Mouse (Mus musculus): ENCODE data around the gene Mga.

DNA sequence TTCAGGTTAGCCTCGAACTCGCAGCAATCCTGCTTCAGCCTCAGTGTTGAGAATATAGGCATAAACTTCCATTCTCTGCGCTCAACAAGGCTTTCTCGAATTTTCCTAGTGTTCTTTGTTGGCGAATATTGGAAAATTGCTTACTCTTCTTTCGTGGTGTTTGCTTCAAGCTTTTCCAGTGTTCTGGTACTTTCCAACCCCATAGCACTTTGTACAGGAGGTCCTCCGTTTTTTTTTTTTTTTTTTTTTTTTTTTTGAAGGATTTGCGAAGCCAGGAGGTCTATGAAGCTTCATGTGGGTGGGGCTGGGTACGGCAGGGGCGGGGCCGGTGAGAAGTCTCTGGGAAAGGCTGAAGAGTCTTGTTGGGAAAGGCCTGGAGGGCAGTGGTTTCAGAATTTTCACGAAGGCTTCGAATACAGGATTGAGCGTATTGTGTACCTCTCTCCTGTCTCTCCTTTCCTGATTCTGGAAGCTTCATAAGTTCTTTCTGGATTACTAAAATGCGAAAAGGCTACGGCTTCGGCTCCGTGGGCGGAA lies 407 bp upstream of the Mga start:
- TF ChIP-seq CTCF (IDR thresholded peaks at IDR 0.05; ENCODE audit: insufficient read depth, low read length) (no peak), POLR2A (IDR thresholded peaks at IDR 0.05; ENCODE audit: borderline replicate concordance, extremely low read depth, low read depth, low read length) (no peak)

Measured in lung, adult 2 months (tissue).